Mouse (Mus musculus): ENCODE measurements around the gene Pin1.

DNA sequence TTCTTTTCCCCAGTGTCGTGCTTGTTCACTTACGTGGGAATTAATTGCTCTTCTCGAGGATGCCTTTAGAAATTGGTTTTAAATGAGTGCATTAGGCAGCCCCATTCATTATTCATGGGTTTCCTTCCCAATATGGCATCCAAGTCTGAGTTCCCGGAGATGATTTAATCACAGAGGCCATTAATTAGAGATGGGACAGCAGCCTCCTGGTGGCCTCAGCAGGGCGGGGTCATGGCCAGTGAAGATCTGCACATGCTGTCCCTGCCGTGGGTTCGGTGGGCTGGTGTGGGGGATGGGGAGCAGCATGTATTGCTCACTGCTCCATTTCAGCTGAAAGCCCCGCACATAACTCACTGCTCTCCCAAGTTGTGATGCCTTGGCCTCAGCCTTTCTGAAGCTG, 14.0 kb downstream of the Pin1 start:
- no peak for TF ChIP-seq MYOG (IDR thresholded peaks at IDR 0.05; ENCODE audit: control insufficient read depth, extremely low read depth, insufficient read length)
- no peak for TF ChIP-seq CTCF (IDR thresholded peaks at IDR 0.05; ENCODE audit: control insufficient read depth, insufficient read depth, insufficient read length)
- TF ChIP-seq CEBPB (IDR thresholded peaks at IDR 0.05; ENCODE audit: low read depth), result no peak
- no peak for TF ChIP-seq FOSL1 (IDR thresholded peaks at IDR 0.05; ENCODE audit: insufficient read depth, low read length, poor library complexity, severe bottlenecking)
- TF ChIP-seq MYOD1 (IDR thresholded peaks at IDR 0.05; ENCODE audit: control insufficient read depth, insufficient read length, low read depth), result no peak
- TF ChIP-seq USF1 (IDR thresholded peaks at IDR 0.05; ENCODE audit: low read depth), result no peak
- no peak for TF ChIP-seq MAX (IDR thresholded peaks at IDR 0.05)
